Mouse (Mus musculus) lung, adult 2 months (tissue): Measurements from ENCODE around the gene 1810049J17Rik.

Experiments used
- CTCF ChIP-seq: fragments of 200-500 bp; IDR thresholded peaks from 2 replicates; pipeline ENCODE4 v1.5.1; 2011; ENCODE audit warnings: mild to moderate bottlenecking, low read length, control low read depth; ENCODE audit not compliant: insufficient read depth
- POLR2A ChIP-seq: fragments of 200-500 bp; IDR thresholded peaks from 2 replicates; pipeline ENCODE4 v1.6.1; 2011; ENCODE audit warnings: low read depth, mild to moderate bottlenecking, control low read depth, low read length, borderline replicate concordance; ENCODE audit errors: extremely low read depth

DNA sequence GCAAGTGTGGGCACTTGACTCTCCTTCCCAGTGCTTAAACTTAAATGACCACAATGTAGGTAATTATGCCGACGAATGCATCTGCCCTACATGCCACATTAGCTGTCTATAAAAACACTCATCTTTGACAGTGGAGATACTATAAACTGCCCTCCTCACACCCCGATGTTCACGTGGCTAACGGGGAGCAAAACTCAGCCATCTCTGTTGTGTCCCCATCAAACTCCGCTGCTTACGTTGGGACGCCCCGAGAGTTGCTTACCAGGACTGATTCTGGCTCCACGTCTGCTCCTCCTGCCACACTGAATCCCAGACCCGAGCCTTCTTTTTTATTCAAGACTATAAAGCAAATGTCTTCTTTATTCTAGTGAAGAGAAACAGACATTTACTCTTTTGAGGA, 46.7 kb upstream of the 1810049J17Rik start:
- TF ChIP-seq POLR2A (no peak), CTCF (no peak)
